Mouse (Mus musculus) E14TG2a.4 (cell line): ENCODE measurements at regions not wholly inside any gene's neighbourhood (a gene's known extent, or its start where the extent isn't known, plus 50 kb on each side); places are given as distances from the start of the nearest gene placed in this dataset.

ENCODE experiments used
- CTCF ChIP-seq: conservative IDR thresholded peaks from 2 replicates; pipeline ENCODE4 v1.5.1; 2014; ENCODE audit warnings: low read length
- NANOG ChIP-seq: IDR thresholded peaks from 2 replicates; pipeline ENCODE4 v1.6.1; 2014; ENCODE audit warnings: borderline replicate concordance, low read length, mixed read lengths
- POU5F1 ChIP-seq: IDR thresholded peaks from 2 replicates; pipeline ENCODE4 v1.6.1; 2014; ENCODE audit warnings: low read length, borderline replicate concordance

- no peak for TF ChIP-seq CTCF
- TF ChIP-seq POU5F1, result no peak
- no peak for TF ChIP-seq NANOG
Observed at GRCm38 (mm10) chr2:124975106-124975505, 92.8 kb upstream of the Slc24a5 start.
